Mouse (Mus musculus) megakaryocyte, embryonic 14.5 days (primary cell): ENCODE data around the gene Smyd1. TPM values are rescaled to one million over a fixed set of nuclear protein-coding genes. Genes with fewer than 3 reads are reported as not detected.
"Not testable (repeated sequence)": the region's sequence is repeated elsewhere in the genome, so short reads cannot be mapped to it uniquely, and the experiment has no call there.

Experiments
- H3K27me3 ChIP-seq: replicated peaks from 2 replicates; pipeline ENCODE3; 2012; ENCODE audit warnings: inconsistent platforms
- H3K36me3 ChIP-seq: replicated peaks from 2 replicates; pipeline ENCODE3; 2012; ENCODE audit warnings: low read length, inconsistent platforms, mixed read lengths
- H3K4me1 ChIP-seq: 2 replicates; pipeline ENCODE4 v1.6.1; 2012; ENCODE audit warnings: inconsistent platforms
- H3K4me3 ChIP-seq: replicated peaks from 2 replicates; pipeline ENCODE3; 2012; ENCODE audit warnings: moderate library complexity, mild to moderate bottlenecking, inconsistent platforms
- H3K9me3 ChIP-seq: 2 replicates; pipeline ENCODE4 v1.6.1; 2012; ENCODE audit warnings: inconsistent platforms
- FLI1 ChIP-seq: IDR thresholded peaks from 2 replicates; pipeline ENCODE4 v1.6.1; 2012; ENCODE audit warnings: low read length, inconsistent platforms, mixed read lengths
- GATA1 ChIP-seq: IDR thresholded peaks from 3 replicates; pipeline ENCODE4 v1.6.1; 2012; ENCODE audit warnings: mixed read lengths, low read length, inconsistent platforms, borderline replicate concordance
- polyA plus RNA-seq: library from polyadenylated mRNA; stranded (reverse); fragments of >175 nt; gene quantifications from 2 replicates; pipeline ENCODE4 v1.2.3, GENCODE M21; 2012; ENCODE audit warnings: low replicate concordance; ENCODE audit not compliant: insufficient read depth

Gene Smyd1
- polyA plus RNA-seq, 1 experiment: 0.19 TPM

DNA sequence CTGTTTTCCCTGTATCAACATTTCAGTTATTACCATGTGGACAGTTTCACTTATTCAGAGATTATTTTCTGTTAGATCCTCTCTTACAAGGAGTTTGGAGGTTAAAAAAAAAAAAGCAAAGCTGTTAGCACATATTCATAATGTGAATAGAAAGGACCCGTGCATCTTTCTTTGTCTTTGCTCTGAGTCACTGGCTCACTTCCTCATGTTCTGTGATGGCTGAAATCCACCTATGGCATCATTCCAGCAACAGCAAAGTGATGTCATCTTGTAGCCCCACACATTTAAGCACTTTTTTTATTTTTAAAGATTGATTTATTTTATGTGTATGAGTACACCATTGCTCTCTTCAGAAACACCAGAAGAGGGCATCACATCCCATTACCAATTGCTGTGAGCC is 42.6 kb downstream of the Smyd1 start:
- Histone ChIP-seq H3K36me3 (peaks cover 51% of the 10 kb centered on the region), H3K4me1 (peaks cover 10% of the 10 kb centered on the region), H3K9me3 (no peaks in the 10 kb centered on the region), H3K4me3 (no peak overlapping the region), H3K27me3 (no peaks in the 10 kb centered on the region)
- no peak for TF ChIP-seq GATA1
- TF ChIP-seq FLI1: no peak

DNA sequence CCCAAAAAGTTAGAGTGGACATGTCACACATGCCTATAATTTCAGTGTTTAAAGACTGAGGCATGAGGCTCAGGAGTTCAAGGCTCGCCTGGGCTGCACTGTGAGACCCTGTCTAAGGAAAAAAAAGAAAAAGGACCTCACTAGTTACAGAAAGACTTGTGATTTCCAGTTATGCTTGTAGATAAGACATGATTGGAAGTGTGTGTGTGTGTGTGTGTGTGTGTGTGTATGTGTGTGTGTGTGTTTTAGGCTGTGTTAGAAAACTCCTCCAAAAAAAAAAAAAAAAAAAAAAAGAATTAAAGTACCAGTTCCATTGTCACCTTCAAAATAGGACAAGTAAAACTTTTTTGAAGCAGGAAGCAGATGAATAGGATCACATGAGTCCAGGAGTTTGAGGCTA is 47.4 kb downstream of the Smyd1 start:
- Histone ChIP-seq H3K4me3 (peak overlapping the region; percentile 29), H3K4me1 (peaks cover 34% of the 10 kb centered on the region), H3K9me3 (no peaks in the 10 kb centered on the region), H3K27me3 (no peaks in the 10 kb centered on the region), H3K36me3 (peaks cover 17% of the 10 kb centered on the region)
- no peak for TF ChIP-seq FLI1
- no peak for TF ChIP-seq GATA1

DNA sequence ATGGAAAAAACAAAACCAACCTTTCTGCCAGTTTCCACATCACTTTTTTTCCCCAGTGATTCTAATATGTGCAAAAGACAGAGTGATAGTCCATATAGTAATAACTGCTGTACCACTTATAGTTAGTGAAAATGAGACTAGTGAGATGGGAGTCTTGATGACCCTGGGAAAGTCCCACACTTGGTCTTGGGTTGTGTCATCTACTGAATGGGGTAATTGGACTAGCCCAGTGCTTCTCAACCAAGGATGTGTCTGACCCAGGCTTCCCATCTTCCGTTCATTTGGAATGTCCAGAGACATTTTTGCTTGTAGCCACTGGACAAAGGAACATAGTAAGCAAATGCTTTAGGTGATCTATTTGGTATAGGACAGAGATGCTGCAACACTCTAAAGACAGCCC is 48.3 kb downstream of the Smyd1 start:
- Histone ChIP-seq H3K4me3 (peak overlapping the region; percentile 33), H3K27me3 (no peaks in the 10 kb centered on the region), H3K36me3 (peaks cover 16% of the 10 kb centered on the region), H3K4me1 (peaks cover 43% of the 10 kb centered on the region), H3K9me3 (no peaks in the 10 kb centered on the region)
- TF ChIP-seq FLI1: no peak
- no peak for TF ChIP-seq GATA1

DNA sequence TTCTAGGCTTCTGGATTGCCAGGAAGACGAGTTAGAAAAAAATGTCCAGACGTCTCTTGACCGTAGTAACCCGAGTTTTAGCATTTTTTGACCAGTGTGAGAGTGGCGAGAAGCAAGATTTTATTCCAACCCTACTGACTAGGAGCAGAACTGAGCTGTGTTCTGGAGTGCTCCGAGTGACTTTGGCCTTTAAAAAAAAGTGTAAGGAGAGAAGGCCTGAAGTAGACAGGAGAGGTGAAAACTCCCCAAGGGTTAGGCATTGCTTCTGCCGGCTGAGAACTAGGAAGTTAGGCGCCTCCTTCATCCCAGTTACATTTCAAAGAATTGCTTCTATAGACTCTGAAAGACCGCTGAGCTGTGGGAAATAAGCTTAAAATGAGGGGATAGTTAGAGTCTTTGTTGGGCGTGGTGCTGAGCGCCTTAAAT is 49.7 kb downstream of the Smyd1 start:
- Histone ChIP-seq H3K36me3 (peaks cover 9% of the 10 kb centered on the region), H3K9me3 (no peaks in the 10 kb centered on the region), H3K27me3 (no peaks in the 10 kb centered on the region), H3K4me1 (peaks cover 43% of the 10 kb centered on the region), H3K4me3 (peak overlapping the region; percentile 98)
- no peak for TF ChIP-seq FLI1
- no peak for TF ChIP-seq GATA1

DNA sequence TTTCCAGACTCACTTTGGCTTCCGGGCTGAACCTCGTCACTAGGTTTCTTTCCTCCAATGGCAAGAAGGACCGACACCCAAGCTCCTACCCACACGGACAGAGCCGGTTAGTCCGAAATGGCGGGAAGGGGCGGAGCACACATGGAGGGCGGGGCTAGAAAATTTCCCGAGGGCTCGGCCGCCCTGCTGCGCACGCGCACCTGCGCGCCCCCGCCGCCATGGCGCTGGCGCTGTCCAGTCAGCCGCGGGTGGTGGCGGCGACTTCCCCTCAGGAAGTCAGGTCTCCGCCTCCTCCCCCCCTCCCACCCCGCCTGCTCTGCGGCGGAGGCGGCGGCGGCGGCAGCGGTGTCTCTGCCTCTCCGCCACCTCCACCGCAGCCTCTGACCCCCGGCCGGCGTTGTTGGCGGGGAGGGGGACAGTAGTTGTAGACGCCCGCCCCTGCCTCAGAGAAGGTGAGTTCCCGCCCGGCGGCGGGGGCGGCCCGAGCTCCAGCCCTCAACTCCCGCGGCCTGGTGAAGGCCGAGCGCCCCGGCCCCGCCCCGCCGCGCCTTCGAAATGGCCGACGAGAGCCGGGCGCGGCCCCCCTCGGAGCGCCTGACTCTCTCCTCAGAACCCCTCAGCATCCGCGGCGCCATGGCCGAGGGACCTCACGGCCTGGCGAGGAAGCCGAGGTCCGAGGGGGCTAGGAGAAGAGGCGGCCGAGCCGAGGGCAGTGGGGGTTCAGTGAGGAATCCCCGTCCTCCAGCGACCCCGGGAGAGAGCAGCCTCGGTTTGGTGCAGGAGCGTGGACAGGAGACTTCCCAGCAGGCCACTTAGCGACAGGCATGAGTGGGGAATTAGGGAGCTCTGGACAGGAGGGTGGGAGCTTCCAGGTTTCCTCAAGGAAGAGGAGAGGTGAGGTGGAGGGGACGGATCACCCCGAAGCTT is 50.4 kb downstream of the Smyd1 start, which contains the start of gene Krcc1:
Gene Krcc1, plus strand, starts transcription at position 289 of the 927 bp plus-strand sequence.
- peaks cover 43% of the 10 kb centered on the region for H3K4me1 ChIP-seq
- H3K27me3 ChIP-seq: no peaks in the 10 kb centered on the region
- TF ChIP-seq GATA1 (no peak), FLI1 (peak; percentile 40; the same call in 1 of the 2 replicates)
- H3K36me3 ChIP-seq: peaks cover 9% of the 10 kb centered on the region
- H3K4me3 ChIP-seq: peak within 1 kb of the TSS; percentile 98
- no peaks in the 10 kb centered on the region for H3K9me3 ChIP-seq

DNA sequence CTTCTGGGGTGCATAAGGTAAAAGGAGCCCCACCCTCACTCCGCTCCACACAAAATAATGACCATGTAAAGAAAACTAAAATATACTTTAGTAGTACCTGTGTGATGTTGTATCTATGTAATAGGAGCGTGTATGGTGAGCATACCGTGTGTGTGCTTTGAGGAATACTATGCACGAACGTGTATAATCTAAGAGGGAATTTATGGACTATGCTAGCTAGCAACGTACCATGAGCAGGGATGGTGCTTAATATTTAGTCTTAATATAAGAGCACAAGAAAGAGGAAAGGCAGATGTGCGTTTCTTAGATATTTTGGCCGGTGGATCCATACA is 51.0 kb downstream of the Smyd1 start:
- no peaks in the 10 kb centered on the region for H3K27me3 ChIP-seq
- no peaks in the 10 kb centered on the region for H3K9me3 ChIP-seq
- peaks cover 43% of the 10 kb centered on the region for H3K4me1 ChIP-seq
- H3K4me3 ChIP-seq: peak overlapping the region; percentile 98
- TF ChIP-seq GATA1 (no peak), FLI1 (no peak)
- H3K36me3 ChIP-seq: peaks cover 5% of the 10 kb centered on the region

DNA sequence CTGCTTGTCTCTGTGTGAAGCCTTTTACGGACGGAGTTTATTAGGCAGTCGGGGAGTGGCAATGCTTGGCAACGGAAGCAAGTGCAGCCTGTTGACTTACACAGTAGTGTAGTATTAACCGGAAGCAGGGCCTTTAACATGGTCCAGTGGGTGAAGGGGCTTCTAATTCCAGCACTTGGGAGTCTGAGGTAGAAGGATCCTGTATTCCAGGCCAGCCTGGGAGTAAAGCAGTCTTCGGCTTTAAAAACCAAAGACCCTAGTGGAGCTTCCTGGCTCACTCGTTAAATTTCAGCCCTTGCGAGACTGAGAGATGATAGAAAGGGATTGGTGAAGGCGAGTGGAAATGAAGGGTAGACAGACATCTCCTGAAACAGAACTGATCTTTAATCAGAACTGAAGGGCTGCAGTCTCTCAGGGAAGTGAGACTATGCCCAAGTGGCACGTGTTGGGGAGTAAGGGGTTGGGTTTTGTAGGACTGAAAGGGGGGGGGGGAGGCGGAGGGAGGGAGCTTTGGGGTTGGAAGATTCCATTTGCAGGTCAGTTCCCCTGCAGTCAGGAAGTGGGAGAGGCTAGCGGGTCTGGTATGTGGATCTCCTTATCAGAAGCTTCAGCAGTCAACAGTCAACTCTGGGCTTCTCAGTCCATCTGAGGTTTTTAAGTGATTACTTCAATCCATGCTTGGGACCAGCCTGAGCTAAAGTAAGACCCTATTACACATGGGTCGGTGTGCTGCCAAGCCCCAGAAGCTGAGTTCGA is 51.6 kb downstream of the Smyd1 start:
- TF ChIP-seq FLI1 (no peak), GATA1 (no peak)
- Histone ChIP-seq H3K4me1 (peaks cover 43% of the 10 kb centered on the region), H3K4me3 (peak overlapping the region; percentile 98), H3K27me3 (no peaks in the 10 kb centered on the region), H3K36me3 (peaks cover 2% of the 10 kb centered on the region), H3K9me3 (no peaks in the 10 kb centered on the region)

DNA sequence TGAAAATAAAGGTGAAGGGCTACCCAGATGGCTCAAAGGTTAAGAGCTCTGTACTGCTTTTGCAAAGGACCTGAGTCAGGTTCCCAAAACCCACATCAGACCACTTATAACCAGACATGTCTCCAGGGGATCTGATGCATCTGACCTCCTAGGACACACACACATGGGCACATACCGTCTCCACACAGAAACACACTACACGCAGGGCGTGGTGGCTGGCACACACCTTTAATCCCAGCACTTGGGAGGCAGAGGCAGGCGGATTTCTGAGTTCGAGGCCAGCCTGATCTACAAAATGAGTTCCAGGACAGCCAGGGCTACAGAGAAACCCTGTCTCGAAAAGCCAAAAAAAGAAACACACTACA is 52.4 kb downstream of the Smyd1 start:
- not testable (repeated sequence) for H3K36me3 ChIP-seq, H3K27me3 ChIP-seq, H3K4me3 ChIP-seq, H3K9me3 ChIP-seq
- H3K4me1 ChIP-seq: peaks cover 40% of the 10 kb centered on the region

DNA sequence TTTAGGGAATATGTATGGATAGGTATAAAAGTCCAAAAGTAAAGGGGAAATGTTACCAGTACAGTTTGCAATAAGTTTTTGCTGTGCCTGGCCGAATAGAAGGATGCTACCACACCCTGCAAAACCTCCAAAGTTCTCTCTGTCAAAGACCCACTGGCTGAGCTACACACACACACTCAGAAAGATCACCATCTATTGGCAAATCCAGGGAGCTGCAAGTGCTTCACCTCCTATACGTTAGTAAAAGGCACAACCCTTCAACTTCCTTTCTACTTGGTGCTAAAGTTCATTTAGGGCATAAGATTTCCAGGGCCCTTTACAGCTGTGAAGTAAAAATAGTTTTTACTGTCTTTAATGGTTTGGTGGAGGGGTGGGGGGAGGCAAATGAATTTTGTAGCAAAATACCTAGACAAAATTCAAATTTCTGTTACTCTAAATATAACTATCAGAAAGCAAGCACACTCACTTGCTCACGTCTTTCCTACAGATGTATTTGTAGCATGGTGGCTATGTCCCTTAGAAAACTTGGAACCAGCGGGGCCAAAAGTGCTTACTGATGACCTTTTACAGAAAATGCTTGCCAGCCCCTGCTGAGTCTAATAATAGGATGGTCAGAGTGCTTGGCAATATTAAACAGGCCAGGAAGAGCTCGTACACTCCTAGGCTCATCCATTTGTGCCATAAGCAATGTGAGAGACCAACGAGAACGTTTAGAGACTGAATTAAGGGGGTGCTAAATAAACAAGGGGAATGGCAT is 52.9 kb downstream of the Smyd1 start:
- 0 out of 2 replicates have a peak, but pooled peaks cover 4% of the 10 kb centered on the region for H3K9me3 ChIP-seq
- H3K36me3 ChIP-seq: peaks cover 2% of the 10 kb centered on the region
- no peak overlapping the region for H3K4me3 ChIP-seq
- H3K27me3 ChIP-seq: no peaks in the 10 kb centered on the region
- no peak for TF ChIP-seq FLI1
- TF ChIP-seq GATA1: no peak
- peaks cover 34% of the 10 kb centered on the region for H3K4me1 ChIP-seq

DNA sequence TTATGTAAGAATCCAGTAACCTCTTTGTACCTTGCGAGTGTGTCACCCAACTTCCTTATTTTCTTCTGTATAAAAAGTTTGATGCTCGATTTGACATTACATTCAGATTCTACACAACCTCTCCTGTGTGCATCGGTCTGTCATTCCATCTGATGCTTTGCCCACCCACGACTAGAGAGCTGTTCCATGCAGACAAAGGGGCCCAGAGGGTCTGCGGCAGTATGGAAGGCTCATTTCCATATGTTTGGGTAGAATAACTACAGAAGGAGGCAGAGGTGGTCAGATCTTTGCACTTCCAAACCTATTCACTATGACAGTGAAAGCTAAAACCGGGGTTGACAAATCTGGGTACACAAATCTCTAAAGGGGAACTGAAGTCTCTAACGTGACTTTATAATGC is 54.4 kb downstream of the Smyd1 start:
- not testable (repeated sequence) for H3K9me3 ChIP-seq, H3K27me3 ChIP-seq, H3K4me3 ChIP-seq, H3K36me3 ChIP-seq
- H3K4me1 ChIP-seq: peaks cover 28% of the 10 kb centered on the region
